Mouse (Mus musculus): ENCODE results near the gene Ing1. TPM values are rescaled to one million over a fixed set of nuclear protein-coding genes. Genes with fewer than 3 reads are reported as not detected.
A peak's percentile ranks its signal among the peaks of the same experiment; 100 is the strongest.

The Ing1 gene
- polyA plus RNA-seq (2016; fragmentation: Nextera tagmentation; extraction: Ambion mirVana) = 31.2 and 34.0 TPM in 2 replicates

DNA sequence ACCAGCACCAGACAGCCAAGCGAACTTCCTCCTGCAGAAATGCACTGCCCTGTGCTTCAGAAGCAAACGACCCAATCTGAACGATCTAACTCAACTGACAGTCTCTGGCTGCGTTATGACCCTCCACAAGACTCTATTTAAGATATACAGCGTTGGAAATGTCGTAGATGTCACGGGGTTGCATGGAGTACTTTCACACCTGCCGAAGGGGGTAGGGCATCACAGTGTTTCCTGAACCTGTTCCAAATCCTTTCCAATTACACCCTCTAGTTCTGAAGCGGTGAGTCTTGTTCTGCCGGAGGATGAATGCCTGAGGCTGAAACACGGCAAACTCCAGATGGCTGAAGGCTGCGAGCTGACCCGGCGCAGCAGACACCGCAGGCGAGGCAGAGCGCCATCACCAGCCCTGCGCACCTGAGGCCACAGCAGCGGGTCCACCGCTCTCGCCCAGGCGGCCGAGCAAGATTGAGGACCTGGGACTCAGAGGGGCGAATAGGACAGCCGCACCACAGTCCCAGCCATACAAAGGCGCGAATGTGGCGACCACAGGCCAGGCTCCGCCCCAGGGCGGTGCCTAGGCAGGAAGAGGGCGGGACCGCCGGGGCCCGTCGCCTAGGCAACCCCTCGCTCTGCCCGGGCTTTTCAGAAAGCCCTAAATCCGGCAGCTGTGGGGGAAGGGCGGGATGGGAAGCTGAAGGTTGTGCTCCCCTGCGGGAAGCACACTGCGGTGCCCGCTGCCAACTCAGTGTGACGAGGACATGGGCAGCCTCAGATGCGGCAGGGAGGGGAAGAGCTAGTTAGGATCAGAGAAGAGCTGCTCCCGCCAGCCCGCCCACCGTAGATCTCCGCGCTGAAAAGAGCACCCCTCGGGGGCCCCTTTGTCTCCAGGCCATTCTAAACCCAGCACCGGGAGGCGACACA, at the start of gene Ing1:
Gene Ing1, plus strand, starts transcription at position 773 of the 921 bp plus-strand sequence.
- 0 out of 2 replicates have a peak, but pooled peaks cover under 1% of the 10 kb centered on the region for H3K36me3 ChIP-seq
- WGBS = under 1% methylated on average over 52 of the region's 52 CpGs
- no peaks in the 10 kb centered on the region for H3K9me3 ChIP-seq (replicated peaks)
- peak within 1 kb of the TSS; percentile 99 for H3K27ac ChIP-seq (replicated peaks)
- peak; percentile 97 for DNase-seq (ENCODE audit: low spot score)
- peak within 1 kb of the TSS; percentile 96 for H3K4me3 ChIP-seq
- H3K4me1 ChIP-seq = peaks cover 44% of the 10 kb centered on the region
- H3K27me3 ChIP-seq (ENCODE audit: low read depth, poor library complexity, severe bottlenecking) = no peaks in the 10 kb centered on the region

GRCm38 (mm10) chr8:11506074-11506473, 49.3 kb upstream of the Ing1 start:
- 87% methylated on average over 14 of the region's 14 CpGs for WGBS

DNA sequence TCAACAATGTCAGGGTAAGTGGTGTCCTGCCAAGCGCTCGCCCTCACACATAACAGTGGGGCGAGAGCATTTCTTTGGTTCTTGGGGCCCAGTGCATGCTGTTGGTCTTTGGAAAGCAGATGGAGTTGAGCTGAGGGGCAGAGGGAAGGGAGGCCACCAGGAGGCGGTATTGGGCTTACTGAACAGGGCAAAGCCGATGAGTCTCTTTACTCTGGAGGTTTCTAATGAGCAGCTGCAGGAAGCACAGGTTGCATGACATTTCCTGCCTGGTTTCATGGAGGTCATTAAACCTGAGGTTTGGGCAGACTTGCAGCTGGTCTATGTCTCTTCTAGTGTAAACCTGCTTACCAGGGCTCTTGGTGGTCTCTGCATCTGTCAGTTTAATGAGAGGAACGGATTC, 48.6 kb upstream of the Ing1 start:
- no peak overlapping the region for H3K27ac ChIP-seq (replicated peaks)
- DNase-seq (ENCODE audit: low spot score) = peak; percentile 41
- H3K27me3 ChIP-seq (ENCODE audit: low read depth, poor library complexity, severe bottlenecking) = no peaks in the 10 kb centered on the region
- no peaks in the 10 kb centered on the region for H3K9me3 ChIP-seq (replicated peaks)
- WGBS = 78% methylated on average over 6 of the region's 6 CpGs
- no peak overlapping the region for H3K4me3 ChIP-seq
- no peaks in the 10 kb centered on the region for H3K4me1 ChIP-seq
- peaks cover 99% of the 10 kb centered on the region for H3K36me3 ChIP-seq

More at GRCm38 (mm10) chr8:11506074-11506473, 49.3 kb upstream of the Ing1 start:
- H3K9me3 ChIP-seq (replicated peaks) = no peaks in the 10 kb centered on the region
- H3K4me1 ChIP-seq = no peaks in the 10 kb centered on the region
- no peak overlapping the region for H3K4me3 ChIP-seq
- H3K36me3 ChIP-seq = peaks cover 98% of the 10 kb centered on the region
- no peak overlapping the region for H3K27ac ChIP-seq (replicated peaks)
- DNase-seq (ENCODE audit: low spot score) = no peak
- H3K27me3 ChIP-seq (ENCODE audit: low read depth, poor library complexity, severe bottlenecking) = no peaks in the 10 kb centered on the region

GRCm38 (mm10) chr8:11508880-11509279, 46.5 kb upstream of the Ing1 start:
- 82% methylated on average over 10 of the region's 10 CpGs for WGBS
- no peak overlapping the region for H3K4me3 ChIP-seq
- no peak for DNase-seq (ENCODE audit: low spot score)

GRCm38 (mm10) chr8:11510971-11511370, 44.4 kb upstream of the Ing1 start:
- no peak overlapping the region for H3K4me3 ChIP-seq
- no peak overlapping the region for H3K27ac ChIP-seq (replicated peaks)
- H3K36me3 ChIP-seq = peaks cover 99% of the 10 kb centered on the region
- H3K4me1 ChIP-seq = no peaks in the 10 kb centered on the region
- no peaks in the 10 kb centered on the region for H3K9me3 ChIP-seq (replicated peaks)
- DNase-seq (ENCODE audit: low spot score) = no peak
- WGBS = 90% methylated on average over 5 of the region's 5 CpGs
- H3K27me3 ChIP-seq (ENCODE audit: low read depth, poor library complexity, severe bottlenecking) = no peaks in the 10 kb centered on the region

More at GRCm38 (mm10) chr8:11508880-11509279, 46.5 kb upstream of the Ing1 start:
- Histone ChIP-seq H3K9me3 (replicated peaks) (no peaks in the 10 kb centered on the region), H3K27me3 (ENCODE audit: low read depth, poor library complexity, severe bottlenecking) (no peaks in the 10 kb centered on the region), H3K27ac (replicated peaks) (no peak overlapping the region), H3K4me1 (no peaks in the 10 kb centered on the region), H3K36me3 (peaks cover 99% of the 10 kb centered on the region)

DNA sequence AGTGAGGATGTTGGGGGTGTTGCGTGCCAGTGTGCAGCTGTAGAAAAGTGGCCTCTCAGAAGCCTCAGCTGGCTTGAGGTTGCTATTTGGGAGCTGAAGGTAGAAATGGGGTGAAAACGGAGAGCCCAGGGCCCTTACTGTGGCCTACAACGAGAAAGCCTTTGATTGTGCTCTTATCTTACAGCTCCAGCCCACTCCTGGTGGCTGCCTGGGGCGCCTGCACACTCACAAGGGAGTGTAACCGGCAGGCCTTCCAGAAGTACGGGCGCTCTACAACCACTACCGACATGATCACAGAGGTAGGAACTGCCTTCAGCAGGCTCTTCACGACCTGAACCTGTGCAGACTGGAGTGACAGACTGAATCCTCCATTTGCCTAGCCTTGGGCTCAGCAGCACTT, 42.7 kb upstream of the Ing1 start:
- H3K36me3 ChIP-seq = peaks cover 99% of the 10 kb centered on the region

DNA sequence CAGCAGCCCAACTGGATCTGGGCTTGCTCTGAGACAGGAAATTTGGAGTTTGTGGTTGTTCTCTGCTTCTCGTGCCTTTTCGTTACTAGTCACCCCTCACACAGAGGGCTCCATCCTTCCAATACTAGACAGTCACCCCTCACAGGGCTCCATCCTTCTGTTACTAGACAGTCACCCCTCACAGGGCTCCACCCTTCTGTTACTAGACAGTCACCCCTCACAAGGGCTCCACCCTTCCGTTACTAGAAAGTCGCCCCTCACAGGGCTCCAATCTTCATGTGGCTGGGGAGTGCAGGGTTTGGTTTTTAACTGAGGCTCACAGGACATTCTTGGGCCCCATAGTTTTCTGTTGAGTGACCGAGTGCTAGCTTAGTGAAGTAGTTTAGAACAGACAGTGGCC, 42.1 kb upstream of the Ing1 start:
- Histone ChIP-seq H3K27ac (replicated peaks) (no peak overlapping the region), H3K36me3 (peaks cover 98% of the 10 kb centered on the region), H3K4me3 (no peak overlapping the region), H3K9me3 (replicated peaks) (no peaks in the 10 kb centered on the region), H3K4me1 (no peaks in the 10 kb centered on the region), H3K27me3 (ENCODE audit: low read depth, poor library complexity, severe bottlenecking) (no peaks in the 10 kb centered on the region)
- no peak for DNase-seq (ENCODE audit: low spot score)
- 94% methylated on average over 5 of the region's 5 CpGs for WGBS

More for the DNA sequence above, 42.7 kb upstream of the Ing1 start:
- Histone ChIP-seq H3K27ac (replicated peaks) (no peak overlapping the region), H3K9me3 (replicated peaks) (no peaks in the 10 kb centered on the region), H3K4me3 (no peak overlapping the region), H3K27me3 (ENCODE audit: low read depth, poor library complexity, severe bottlenecking) (no peaks in the 10 kb centered on the region), H3K4me1 (no peaks in the 10 kb centered on the region)
- 89% methylated on average over 9 of the region's 9 CpGs for WGBS
- no peak for DNase-seq (ENCODE audit: low spot score)

GRCm38 (mm10) chr8:11516292-11516691, 39.1 kb upstream of the Ing1 start:
- H3K9me3 ChIP-seq (replicated peaks) = no peaks in the 10 kb centered on the region
- H3K27me3 ChIP-seq (ENCODE audit: low read depth, poor library complexity, severe bottlenecking) = no peaks in the 10 kb centered on the region
- 91% methylated on average over 9 of the region's 9 CpGs for WGBS
- peaks cover 79% of the 10 kb centered on the region for H3K36me3 ChIP-seq
- H3K27ac ChIP-seq (replicated peaks) = no peak overlapping the region
- DNase-seq (ENCODE audit: low spot score) = no peak
- H3K4me1 ChIP-seq = no peaks in the 10 kb centered on the region
- no peak overlapping the region for H3K4me3 ChIP-seq

DNA sequence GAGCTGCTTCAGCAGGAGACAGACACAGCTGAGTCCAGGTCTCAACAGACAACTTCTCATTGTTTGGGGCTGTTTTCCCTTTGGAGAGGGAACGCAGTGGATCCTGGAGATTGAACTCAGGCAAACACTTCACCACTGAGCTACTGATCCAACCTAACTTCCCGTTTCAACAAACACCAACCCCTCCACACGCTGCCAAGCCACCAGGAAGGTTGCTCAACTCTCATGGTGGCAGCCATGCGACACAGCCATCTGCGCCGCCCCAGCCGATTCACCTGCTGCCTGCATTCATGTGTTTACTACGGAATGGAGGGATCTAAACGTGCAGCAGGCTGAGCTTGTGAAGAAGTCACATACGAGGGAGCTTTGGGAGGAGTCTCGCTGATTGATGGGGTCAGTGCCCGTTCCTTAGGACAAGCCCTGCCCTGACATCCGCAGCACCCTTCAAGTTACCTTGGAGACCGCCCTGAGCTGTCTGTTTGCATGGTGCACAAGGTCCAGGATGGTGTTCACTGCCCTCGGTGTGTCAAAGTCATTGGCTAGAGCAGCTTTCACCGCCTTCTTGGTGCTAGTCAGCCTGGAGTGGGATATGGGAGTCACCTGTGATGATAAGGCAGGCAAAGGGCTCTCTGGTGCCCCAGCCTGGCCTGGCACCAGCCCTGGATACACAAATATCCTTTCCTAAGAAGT, 37.9 kb upstream of the Ing1 start:
- no peak overlapping the region for H3K4me3 ChIP-seq
- WGBS = 88% methylated on average over 16 of the region's 16 CpGs
- no peak for DNase-seq (ENCODE audit: low spot score)
- H3K9me3 ChIP-seq (replicated peaks) = no peaks in the 10 kb centered on the region
- H3K4me1 ChIP-seq = peaks cover 5% of the 10 kb centered on the region; the same call in 1 of the 2 replicates
- no peak overlapping the region for H3K27ac ChIP-seq (replicated peaks)
- H3K36me3 ChIP-seq = peaks cover 74% of the 10 kb centered on the region
- H3K27me3 ChIP-seq (ENCODE audit: low read depth, poor library complexity, severe bottlenecking) = no peaks in the 10 kb centered on the region

DNA sequence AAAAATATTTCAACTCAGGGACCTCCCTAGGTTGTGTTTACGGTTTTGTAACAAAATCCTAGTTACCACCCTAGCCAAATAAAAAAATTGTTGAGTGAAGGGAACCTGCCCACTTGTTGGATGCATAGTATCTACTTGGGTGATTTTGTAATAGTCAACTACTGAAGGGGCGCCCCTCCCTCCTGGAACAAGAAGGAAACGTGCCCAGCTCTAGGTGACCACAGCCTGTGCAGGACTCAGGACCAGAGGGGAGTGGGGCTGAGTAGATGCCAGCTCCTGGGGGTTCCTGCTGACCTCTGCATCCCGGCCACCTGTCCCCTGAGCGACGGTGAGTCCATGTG, 37.3 kb upstream of the Ing1 start:
- H3K4me3 ChIP-seq = no peak overlapping the region
- H3K27me3 ChIP-seq (ENCODE audit: low read depth, poor library complexity, severe bottlenecking) = no peaks in the 10 kb centered on the region
- WGBS = 89% methylated on average over 6 of the region's 6 CpGs
- peaks cover 69% of the 10 kb centered on the region for H3K36me3 ChIP-seq
- H3K9me3 ChIP-seq (replicated peaks) = no peaks in the 10 kb centered on the region
- no peak overlapping the region for H3K27ac ChIP-seq (replicated peaks)
- peaks cover 5% of the 10 kb centered on the region; the same call in 1 of the 2 replicates for H3K4me1 ChIP-seq
- DNase-seq (ENCODE audit: low spot score) = no peak

- Histone ChIP-seq H3K27ac (replicated peaks) (no peak overlapping the region), H3K36me3 (peaks cover 63% of the 10 kb centered on the region), H3K9me3 (replicated peaks) (no peaks in the 10 kb centered on the region), H3K27me3 (ENCODE audit: low read depth, poor library complexity, severe bottlenecking) (no peaks in the 10 kb centered on the region), H3K4me1 (peaks cover 5% of the 10 kb centered on the region; the same call in 1 of the 2 replicates), H3K4me3 (no peak overlapping the region)
- 95% methylated on average over 11 of the region's 11 CpGs for WGBS
- DNase-seq (ENCODE audit: low spot score) = no peak
Observed at GRCm38 (mm10) chr8:11518676-11519075, 36.7 kb upstream of the Ing1 start.

GRCm38 (mm10) chr8:11523331-11523730, 32.0 kb upstream of the Ing1 start:
- no peaks in the 10 kb centered on the region for H3K9me3 ChIP-seq (replicated peaks)
- H3K27ac ChIP-seq (replicated peaks) = no peak overlapping the region
- peaks cover 18% of the 10 kb centered on the region for H3K36me3 ChIP-seq
- H3K27me3 ChIP-seq (ENCODE audit: low read depth, poor library complexity, severe bottlenecking) = no peaks in the 10 kb centered on the region
- H3K4me1 ChIP-seq = peaks cover 5% of the 10 kb centered on the region; the same call in 1 of the 2 replicates
- WGBS = 81% methylated on average over 3 of the region's 3 CpGs
- H3K4me3 ChIP-seq = no peak overlapping the region
- DNase-seq (ENCODE audit: low spot score) = no peak

All from midbrain, embryonic 10.5 days (tissue).